Mouse (Mus musculus) heart, postnatal 0 days (tissue): Measurements from ENCODE around the gene Tbx2. TPM values are rescaled to one million over a fixed set of nuclear protein-coding genes. Genes with fewer than 3 reads are reported as not detected.

Source experiments
- ATAC-seq: fragments of 200-750 bp; cut with Nextera tagmentation; 2 replicates; pipeline ENCODE4 v1.8.0; 2017; ENCODE audit warnings: low read depth, moderate number of reproducible peaks, moderate library complexity; ENCODE audit not compliant: insufficient read depth
- DNase-seq: peaks from one replicate; pipeline ENCODE4 v3.0.0-alpha.2; 2016; ENCODE audit warnings: low spot score
- H3K27ac ChIP-seq: fragments of 300-500 bp; sonication (generic); 2 replicates; pipeline ENCODE4 v1.5.1; 2014; ENCODE audit warnings: low read depth, mild to moderate bottlenecking
- H3K27me3 ChIP-seq: fragments of 300-500 bp; sonication (generic); 2 replicates; pipeline ENCODE4 v1.6.1; 2014; ENCODE audit warnings: low read length, mixed read lengths; ENCODE audit not compliant: control insufficient read depth, insufficient read depth
- H3K36me3 ChIP-seq: fragments of 300-500 bp; sonication (generic); replicated peaks from 2 replicates; pipeline ENCODE4 v1.6.1; 2014; ENCODE audit warnings: low read length, mixed read lengths; ENCODE audit not compliant: control insufficient read depth, insufficient read depth
- H3K4me1 ChIP-seq: fragments of 300-500 bp; sonication (generic); 2 replicates; pipeline ENCODE4 v1.6.1; 2014; ENCODE audit warnings: antibody characterized with exemption; ENCODE audit not compliant: control insufficient read depth, insufficient read depth
- H3K4me2 ChIP-seq: fragments of 300-500 bp; sonication (generic); 2 replicates; pipeline ENCODE4 v1.6.1; 2014; ENCODE audit warnings: low read depth, mild to moderate bottlenecking, low read length, moderate library complexity
- H3K4me3 ChIP-seq: fragments of 300-500 bp; sonication (generic); 2 replicates; pipeline ENCODE4 v1.5.1; 2014; ENCODE audit warnings: low read depth, low read length
- H3K9ac ChIP-seq: fragments of 300-500 bp; sonication (generic); replicated peaks from 2 replicates; pipeline ENCODE4 v1.6.1; 2014; ENCODE audit warnings: low read depth, low read length, mixed read lengths
- H3K9me3 ChIP-seq: fragments of 300-500 bp; sonication (generic); replicated peaks from 2 replicates; pipeline ENCODE4 v1.6.1; 2016; ENCODE audit warnings: low read length; ENCODE audit not compliant: control insufficient read depth
- CTCF ChIP-seq: IDR thresholded peaks from 2 replicates; pipeline ENCODE4 v1.5.1; 2016; ENCODE audit warnings: antibody characterized with exemption, control low read depth, low read depth
- EP300 ChIP-seq: IDR thresholded peaks from 2 replicates; pipeline ENCODE4 v1.6.1; 2016; ENCODE audit warnings: antibody characterized with exemption, low read depth
- WGBS: fragments of 180-500 bp; shearing (Covaris S2); extraction: QIAGEN DNeasy Blood & Tissue Kit; methylation state at CpG from one replicate; pipeline ENCODE4 v1.1.7; 2014; 5-methylcytosine and 5-hydroxymethylcytosine counted together
- polyA plus RNA-seq: library from polyadenylated mRNA; unstranded; fragments of >200 nt; fragmentation: Nextera tagmentation; extraction: Ambion mirVana; gene quantifications from 2 replicates; pipeline ENCODE4 v1.2.1, GENCODE M21; 2015
- total RNA-seq: library from RNA; depleted of rRNA; stranded (reverse); fragments of >200 nt; gene quantifications from 2 replicates; pipeline ENCODE4 v1.2.3, GENCODE M21; 2014; ENCODE audit warnings: low replicate concordance

Gene Tbx2
- total and polyA plus RNA-seq, 2 experiments from 2014 or later = 1.3 to 8.5 TPM

GRCm38 (mm10) chr11:85792534-85793215 is 39.7 kb upstream of the Tbx2 start:
- 79% methylated on average over 12 of the region's 12 CpGs for WGBS
- DNase-seq (no peak), ATAC-seq (no peak)
- Histone ChIP-seq H3K27me3 (peaks cover 70% of the 10 kb centered on the region), H3K9ac (no peak overlapping the region), H3K36me3 (no peaks in the 10 kb centered on the region), H3K4me3 (no peak overlapping the region), H3K4me2 (no peak overlapping the region), H3K27ac (no peak overlapping the region), H3K4me1 (no peaks in the 10 kb centered on the region), H3K9me3 (no peaks in the 10 kb centered on the region)
- TF ChIP-seq EP300 (no peak), CTCF (no peak)

DNA sequence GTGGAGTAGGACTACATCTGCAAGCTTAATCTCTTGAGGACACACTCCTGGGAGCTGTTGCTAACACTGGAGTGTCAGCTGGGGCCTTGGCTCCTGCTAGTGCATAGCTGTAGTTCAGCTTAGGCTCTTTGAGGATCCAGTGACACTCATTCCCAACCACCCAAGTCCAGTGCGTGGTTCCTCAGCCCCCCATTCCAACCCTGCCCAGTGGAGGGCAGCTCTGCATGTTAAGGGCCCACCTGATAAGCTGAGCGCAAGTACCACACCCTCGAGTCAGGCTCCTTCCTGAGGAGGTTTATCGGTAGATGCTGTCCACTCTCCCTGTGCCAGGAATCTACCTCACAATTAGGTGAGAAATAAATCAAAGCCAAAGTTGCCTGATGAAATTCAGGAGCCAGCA is 32.9 kb upstream of the Tbx2 start:
- Histone ChIP-seq H3K27ac (no peak overlapping the region), H3K4me3 (no peak overlapping the region), H3K4me2 (peak overlapping the region; percentile 36; the same call in 1 of the 2 replicates), H3K9ac (no peak overlapping the region), H3K9me3 (no peaks in the 10 kb centered on the region), H3K4me1 (peaks cover 24% of the 10 kb centered on the region), H3K36me3 (no peaks in the 10 kb centered on the region), H3K27me3 (peaks cover 54% of the 10 kb centered on the region)
- no peak for TF ChIP-seq CTCF
- no peak for TF ChIP-seq EP300
- ATAC-seq (peak; percentile 22), DNase-seq (no peak)
- 18% methylated on average over 4 of the region's 4 CpGs for WGBS

- WGBS = 10% methylated on average over 19 of the region's 19 CpGs
- Histone ChIP-seq H3K27ac (no peak overlapping the region), H3K4me3 (no peak overlapping the region), H3K9me3 (no peaks in the 10 kb centered on the region), H3K9ac (no peak overlapping the region), H3K4me1 (peaks cover 25% of the 10 kb centered on the region), H3K4me2 (peak overlapping the region; percentile 36; the same call in 1 of the 2 replicates), H3K36me3 (no peaks in the 10 kb centered on the region), H3K27me3 (peaks cover 54% of the 10 kb centered on the region)
- DNase-seq = peak; percentile 64
- ATAC-seq = peak; percentile 88
- peak; percentile 95 for TF ChIP-seq EP300
- TF ChIP-seq CTCF = no peak
Observed at GRCm38 (mm10) chr11:85799856-85800255, 32.5 kb upstream of the Tbx2 start.

GRCm38 (mm10) chr11:85800380-85800779 is 32.0 kb upstream of the Tbx2 start:
- no peaks in the 10 kb centered on the region for H3K36me3 ChIP-seq
- H3K9ac ChIP-seq = no peak overlapping the region
- no peak for ATAC-seq
- peaks cover 56% of the 10 kb centered on the region for H3K27me3 ChIP-seq
- WGBS = 26% methylated on average over 11 of the region's 11 CpGs
- H3K4me2 ChIP-seq = 0 out of 2 replicates have a peak overlapping the region, but pooled peaks have one; percentile 36
- no peak overlapping the region for H3K27ac ChIP-seq
- H3K4me1 ChIP-seq = peaks cover 25% of the 10 kb centered on the region
- H3K9me3 ChIP-seq = no peaks in the 10 kb centered on the region
- no peak for DNase-seq
- no peak overlapping the region for H3K4me3 ChIP-seq
- TF ChIP-seq CTCF (no peak), EP300 (no peak)

GRCm38 (mm10) chr11:85804048-85804447 is 28.3 kb upstream of the Tbx2 start:
- Histone ChIP-seq H3K4me1 (peaks cover 21% of the 10 kb centered on the region), H3K4me3 (no peak overlapping the region), H3K27me3 (peaks cover 40% of the 10 kb centered on the region), H3K27ac (no peak overlapping the region), H3K36me3 (no peaks in the 10 kb centered on the region), H3K9me3 (no peaks in the 10 kb centered on the region), H3K9ac (no peak overlapping the region), H3K4me2 (no peak overlapping the region)
- ATAC-seq (peak; percentile 31), DNase-seq (no peak)
- TF ChIP-seq CTCF (no peak), EP300 (no peak)
- WGBS = 29% methylated on average over 5 of the region's 5 CpGs

GRCm38 (mm10) chr11:85805779-85806178 is 26.6 kb upstream of the Tbx2 start:
- Histone ChIP-seq H3K9ac (no peak overlapping the region), H3K36me3 (no peaks in the 10 kb centered on the region), H3K4me3 (no peak overlapping the region), H3K9me3 (no peaks in the 10 kb centered on the region), H3K4me1 (peaks cover 14% of the 10 kb centered on the region), H3K4me2 (no peak overlapping the region), H3K27ac (no peak overlapping the region), H3K27me3 (peaks cover 40% of the 10 kb centered on the region)
- ATAC-seq (no peak), DNase-seq (no peak)
- WGBS = 75% methylated on average over 1 of the region's 1 CpGs
- TF ChIP-seq CTCF (no peak), EP300 (no peak)
